Mouse (Mus musculus) Muller cell, postnatal 12 days (primary cell): ENCODE measurements at regions not wholly inside any gene's neighbourhood (a gene's known extent, or its start where the extent isn't known, plus 50 kb on each side); places are given as distances from the start of the nearest gene placed in this dataset.
"Not testable (repeated sequence)": the region's sequence is repeated elsewhere in the genome, so short reads cannot be mapped to it uniquely, and the experiment has no call there.

ENCODE experiments used
- DNase-seq: peaks from one replicate; pipeline ENCODE4 v3.0.0-alpha.2; 2015; ENCODE audit errors: inconsistent ontology term

- DNase-seq: no peak
Observed at GRCm38 (mm10) chr1:105463819-105464614, 107.5 kb upstream of the Rnf152 start.

- DNase-seq: no peak
Observed at GRCm38 (mm10) chr1:105462695-105463094, 106.2 kb upstream of the Rnf152 start.

- DNase-seq: not testable (repeated sequence)
Observed at GRCm38 (mm10) chr1:105455783-105456182, 99.3 kb upstream of the Rnf152 start.

- no peak for DNase-seq
Observed at GRCm38 (mm10) chr1:105454687-105455086, 98.2 kb upstream of the Rnf152 start.

GRCm38 (mm10) chr1:105446212-105446611, 89.7 kb upstream of the Rnf152 start:
- DNase-seq: no peak

GRCm38 (mm10) chr1:105443546-105443945, 87.0 kb upstream of the Rnf152 start:
- DNase-seq: no peak

GRCm38 (mm10) chr1:105440296-105440695, 83.8 kb upstream of the Rnf152 start:
- DNase-seq: no peak

- peak; percentile 38 for DNase-seq
Observed at GRCm38 (mm10) chr1:105434631-105435403, 78.3 kb upstream of the Rnf152 start.

GRCm38 (mm10) chr1:105433949-105434348, 77.4 kb upstream of the Rnf152 start:
- DNase-seq: no peak

- DNase-seq: peak; percentile 11
Observed at GRCm38 (mm10) chr1:105431803-105432202, 75.3 kb upstream of the Rnf152 start.

GRCm38 (mm10) chr1:105430712-105431111, 74.2 kb upstream of the Rnf152 start:
- DNase-seq: peak; percentile 15

- DNase-seq: no peak
Observed at GRCm38 (mm10) chr1:105428165-105428564, 71.7 kb upstream of the Rnf152 start.

- no peak for DNase-seq
Observed at GRCm38 (mm10) chr1:105426086-105426485, 69.6 kb upstream of the Rnf152 start.

GRCm38 (mm10) chr1:105423380-105423779, 66.9 kb upstream of the Rnf152 start:
- DNase-seq: peak; percentile 71

GRCm38 (mm10) chr1:105422945-105423344, 66.4 kb upstream of the Rnf152 start:
- DNase-seq: no peak

GRCm38 (mm10) chr1:105420374-105421046, 64.0 kb upstream of the Rnf152 start:
- DNase-seq: no peak
